ENCODE assay signal across 8 mouse cellular contexts in genomic region chr1:153308179-153308914, GRCm38 (mm10). TPM values are rescaled to one million over a fixed set of nuclear protein-coding genes. Genes with fewer than 3 reads are reported as not detected.
A peak's percentile ranks its signal among the peaks of the same experiment; 100 is the strongest.
DNase-seq lines count a peak whose midpoint lies in the region; ATAC-seq lines count a peak whose summit lies in the region.

No protein-coding gene starts in this region.

- DNase-seq in lung, postnatal 25 days (ENCODE audit: low spot score), result no peak
- DNase-seq in kidney, postnatal 14 days, result peak; percentile 46
- no peak for DNase-seq in midbrain, embryonic 10.5 days (ENCODE audit: low spot score)
- peak; percentile 17 to 55 for DNase-seq in thymus, adult 18-20 months

- 25% methylated on average over 9 of the region's 9 CpGs for WGBS in lung, embryonic 16.5 days
- 41% methylated on average over 9 of the region's 9 CpGs for WGBS in embryonic facial prominence, embryonic 13.5 days
- WGBS in heart, embryonic 12.5 days, result 48% methylated on average over 9 of the region's 9 CpGs
- 76% methylated on average over 9 of the region's 9 CpGs for WGBS in midbrain, embryonic 10.5 days

- H3K27me3 ChIP-seq in lung, embryonic 16.5 days (ENCODE audit: control insufficient read depth, insufficient read depth, low read depth, low read length), result no peaks in the 10 kb centered on the region
- no peaks in the 10 kb centered on the region for H3K27me3 ChIP-seq in embryonic facial prominence, embryonic 13.5 days
- no peaks in the 10 kb centered on the region for H3K27me3 ChIP-seq in heart, embryonic 12.5 days (replicated peaks)
- no peaks in the 10 kb centered on the region for H3K27me3 ChIP-seq in midbrain, embryonic 10.5 days (ENCODE audit: low read depth, poor library complexity, severe bottlenecking)

- peaks cover 30% of the 10 kb centered on the region for H3K4me1 ChIP-seq in lung, embryonic 16.5 days (replicated peaks; ENCODE audit: control insufficient read depth, insufficient read depth, low read length)
- H3K4me1 ChIP-seq in embryonic facial prominence, embryonic 13.5 days, result peaks cover 27% of the 10 kb centered on the region
- peaks cover 60% of the 10 kb centered on the region for H3K4me1 ChIP-seq in heart, embryonic 12.5 days (replicated peaks)
- peaks cover 23% of the 10 kb centered on the region for H3K4me1 ChIP-seq in midbrain, embryonic 10.5 days

- ATAC-seq in lung, embryonic 16.5 days (ENCODE audit: low read depth), result peak; percentile 84
- ATAC-seq in embryonic facial prominence, embryonic 13.5 days (ENCODE audit: insufficient number of reproducible peaks, insufficient read depth, low FRiP score, low TSS enrichment, low read depth), result no peak
- ATAC-seq in heart, embryonic 12.5 days (ENCODE audit: insufficient number of reproducible peaks, low FRiP score), result no peak
- no peak for ATAC-seq in megakaryocyte, adult 5-6 weeks (ENCODE audit: poor library complexity, severe bottlenecking)

- H3K9me3 ChIP-seq in lung, embryonic 16.5 days (ENCODE audit: control insufficient read depth, low read length), result no peaks in the 10 kb centered on the region
- no peaks in the 10 kb centered on the region for H3K9me3 ChIP-seq in embryonic facial prominence, embryonic 13.5 days
- H3K9me3 ChIP-seq in heart, embryonic 12.5 days (replicated peaks), result no peaks in the 10 kb centered on the region; the same call in 1 of the 2 replicates
- H3K9me3 ChIP-seq in midbrain, embryonic 10.5 days (replicated peaks), result no peaks in the 10 kb centered on the region

- peak overlapping the region; percentile 90 for H3K27ac ChIP-seq in lung, embryonic 16.5 days (ENCODE audit: low read length)
- peak overlapping the region; percentile 52 for H3K27ac ChIP-seq in embryonic facial prominence, embryonic 13.5 days
- H3K27ac ChIP-seq in heart, embryonic 12.5 days (ENCODE audit: poor library complexity, severe bottlenecking), result peak overlapping the region; percentile 62
- H3K27ac ChIP-seq in midbrain, embryonic 10.5 days (replicated peaks), result peak overlapping the region; percentile 29; the same call in 1 of the 2 replicates

- H3K4me3 ChIP-seq in lung, embryonic 16.5 days (ENCODE audit: low read length), result peak overlapping the region; percentile 15; the same call in 1 of the 2 replicates
- no peak overlapping the region for H3K4me3 ChIP-seq in embryonic facial prominence, embryonic 13.5 days
- H3K4me3 ChIP-seq in heart, embryonic 12.5 days, result no peak overlapping the region
- H3K4me3 ChIP-seq in midbrain, embryonic 10.5 days, result no peak overlapping the region

- H3K9ac ChIP-seq in lung, embryonic 16.5 days (ENCODE audit: low read length), result peak overlapping the region; percentile 52; the same call in 1 of the 2 replicates
- no peak overlapping the region for H3K9ac ChIP-seq in embryonic facial prominence, embryonic 13.5 days
- H3K9ac ChIP-seq in heart, embryonic 12.5 days, result no peak overlapping the region

- no peaks in the 10 kb centered on the region for H3K36me3 ChIP-seq in lung, embryonic 16.5 days (ENCODE audit: control insufficient read depth, insufficient read depth, low read length)
- 0 out of 2 replicates have a peak, but pooled peaks cover under 1% of the 10 kb centered on the region for H3K36me3 ChIP-seq in embryonic facial prominence, embryonic 13.5 days
- peaks cover 4% of the 10 kb centered on the region for H3K36me3 ChIP-seq in heart, embryonic 12.5 days
- H3K36me3 ChIP-seq in midbrain, embryonic 10.5 days, result peaks cover 3% of the 10 kb centered on the region; the same call in 1 of the 2 replicates

- peak overlapping the region; percentile 16 for H3K4me2 ChIP-seq in lung, embryonic 16.5 days (ENCODE audit: low read depth, low read length)
- peak overlapping the region; percentile 31 for H3K4me2 ChIP-seq in embryonic facial prominence, embryonic 13.5 days
- 0 out of 2 replicates have a peak overlapping the region, but pooled peaks have one; percentile 14 for H3K4me2 ChIP-seq in heart, embryonic 12.5 days

RNA-seq across cellular contexts. Expression of gene Lamc1, which starts 24.2 kb away (rescaled TPM):
- polyA plus RNA-seq in lung, embryonic 16.5 days (2015; fragmentation: Nextera tagmentation; extraction: Ambion mirVana), result 126 and 135 TPM in 2 replicates
- polyA plus RNA-seq in embryonic facial prominence, embryonic 13.5 days (2015; fragmentation: Nextera tagmentation; extraction: Ambion mirVana), result 35.9 and 41.9 TPM in 2 replicates
- polyA plus RNA-seq in heart, embryonic 12.5 days (2016; fragmentation: Nextera tagmentation; extraction: Ambion mirVana), result 134 and 146 TPM in 2 replicates
- polyA plus RNA-seq in midbrain, embryonic 10.5 days (2016; fragmentation: Nextera tagmentation; extraction: Ambion mirVana), result 21.2 and 22.7 TPM in 2 replicates
- 1.1 and 2.3 TPM in 2 replicates for total RNA-seq in megakaryocyte, adult 5-6 weeks (2015)
- total RNA-seq in megakaryocyte, adult 5-6 weeks (2017), result 0.73 and 0.92 TPM in 2 replicates

Comparison
In these comparisons a context has a peak if more than half of its experiments do, and no peak if none do; other contexts are left out.
1. H3K27ac ChIP-seq: peak in every context shown above with its lines; median percentile 90 in lung, embryonic 16.5 days; 62 in heart, embryonic 12.5 days; 52 in embryonic facial prominence, embryonic 13.5 days; 29 in midbrain, embryonic 10.5 days.
2. DNase-seq: peak in kidney, postnatal 14 days (single experiment) and thymus, adult 18-20 months (2 of 2); none in lung, postnatal 25 days (single experiment) and midbrain, embryonic 10.5 days (single experiment).
3. Peak in every context shown above with its lines, with median percentiles within 50 percentile points of each other: H3K4me2 ChIP-seq.